Mouse (Mus musculus) CD4-positive, CD25-positive, alpha-beta regulatory T cell, adult 2 months (primary cell): ENCODE measurements around the gene 4930404N11Rik.

ENCODE experiments used
- DNase-seq: peaks from one replicate; pipeline ENCODE4 v3.0.0-alpha.2; 2012; ENCODE audit warnings: low read depth, low spot score

Gene 4930404N11Rik

DNA sequence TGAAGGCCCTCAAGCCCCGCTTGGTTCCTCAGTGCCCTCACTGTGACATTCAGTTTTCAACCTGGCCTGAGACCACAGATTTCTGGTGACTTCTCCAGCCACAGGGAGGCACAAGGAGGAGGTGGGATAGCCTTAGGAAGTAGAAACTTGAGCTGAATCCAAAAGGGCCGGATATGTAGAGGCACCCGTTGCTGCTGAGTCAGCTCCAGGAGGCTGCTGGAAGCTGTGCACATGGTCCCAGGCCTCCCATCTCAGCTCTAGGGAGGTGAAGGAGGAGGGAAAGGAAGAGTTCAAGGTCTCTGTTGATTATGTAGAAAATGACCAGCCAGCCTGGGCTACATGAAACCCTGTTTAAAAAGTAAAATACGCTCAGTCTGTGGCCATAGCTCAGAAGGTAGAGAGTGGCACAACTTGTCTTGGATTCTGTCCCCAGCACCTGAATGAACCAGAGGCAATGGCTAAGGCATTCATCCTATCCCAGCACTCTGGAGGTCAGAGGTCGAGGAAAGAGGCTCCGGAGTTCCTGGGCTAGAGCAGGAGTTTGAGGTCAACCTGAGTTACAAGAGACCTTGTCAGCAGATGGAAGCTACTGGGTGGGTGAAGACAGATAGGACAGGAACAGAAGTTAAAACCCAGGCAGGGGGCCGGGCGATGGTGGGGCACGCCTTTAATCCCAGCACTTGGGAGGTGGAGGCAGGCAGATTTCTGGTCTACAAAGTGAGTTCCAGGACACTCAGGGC, 10.7 kb downstream of the 4930404N11Rik start:
- no peak for DNase-seq

DNA sequence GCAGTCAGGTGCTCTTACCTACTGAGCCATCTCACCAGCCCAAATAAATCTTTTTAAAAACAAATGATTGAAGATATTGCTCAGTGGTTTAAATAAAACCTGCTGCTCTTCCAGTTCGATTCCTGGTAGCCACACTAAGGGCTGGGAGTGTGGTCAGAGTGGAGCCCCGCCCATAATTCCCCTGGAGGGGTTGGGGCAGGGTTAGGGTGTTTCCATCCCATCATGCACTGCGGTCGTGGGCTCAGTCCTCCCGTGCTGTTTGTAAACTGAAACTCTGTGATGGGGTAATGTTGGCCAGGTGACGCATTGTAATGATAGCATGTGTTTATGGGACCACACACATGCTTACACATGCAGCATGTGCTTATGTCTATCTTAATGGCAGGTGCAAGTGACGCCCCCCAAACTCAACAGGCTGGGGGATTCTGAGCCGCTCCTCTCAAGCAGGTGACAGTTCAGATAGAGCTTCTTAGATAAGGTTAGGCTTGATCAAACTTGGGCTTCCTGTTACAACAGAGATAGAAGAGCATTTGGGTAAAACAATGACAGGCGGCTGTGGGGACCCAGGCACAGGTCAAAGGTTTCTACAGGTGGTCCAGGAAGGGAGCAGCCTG, 13.8 kb downstream of the 4930404N11Rik start:
- peak; percentile 83 for DNase-seq

DNA sequence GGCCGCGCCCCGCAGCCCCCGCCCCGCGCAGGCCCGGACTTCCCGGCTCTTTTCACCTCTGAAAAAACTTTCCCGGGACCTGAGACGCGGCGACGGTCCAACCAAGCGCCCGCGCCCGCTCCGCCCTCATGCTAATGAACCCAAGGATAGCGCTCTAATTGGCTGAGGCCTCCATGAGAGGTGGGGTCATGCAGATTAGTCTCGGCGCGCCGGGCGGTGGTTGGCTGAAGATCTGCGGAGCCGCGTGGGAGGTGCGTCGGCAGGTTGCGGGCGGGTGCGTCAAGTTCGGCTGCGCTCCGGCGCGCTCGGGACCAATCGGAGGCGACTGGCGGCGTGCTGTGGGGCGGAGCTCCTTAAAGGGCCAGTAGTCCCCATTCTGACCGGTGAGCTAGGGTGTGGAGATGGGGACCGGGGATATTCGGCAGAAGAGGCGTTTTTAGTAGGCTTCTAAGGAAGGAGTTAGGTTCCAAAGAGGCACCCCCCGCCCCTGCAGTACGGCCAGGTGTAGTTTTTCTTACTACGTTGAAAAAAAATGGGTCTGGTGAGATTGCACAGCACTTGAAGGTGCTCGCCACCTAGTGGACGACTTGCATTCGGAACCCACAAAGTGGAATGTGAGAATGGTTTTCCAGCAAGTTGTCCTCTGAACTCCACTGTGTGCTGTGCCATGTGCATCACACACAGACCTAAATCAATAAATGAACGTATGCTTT, 15.1 kb downstream of the 4930404N11Rik start, which contains the start of gene Hmg20b:
TSS of gene Hmg20b (minus strand) at position 130 of the 713 bp plus-strand sequence.
- peak; percentile 100 for DNase-seq

DNA sequence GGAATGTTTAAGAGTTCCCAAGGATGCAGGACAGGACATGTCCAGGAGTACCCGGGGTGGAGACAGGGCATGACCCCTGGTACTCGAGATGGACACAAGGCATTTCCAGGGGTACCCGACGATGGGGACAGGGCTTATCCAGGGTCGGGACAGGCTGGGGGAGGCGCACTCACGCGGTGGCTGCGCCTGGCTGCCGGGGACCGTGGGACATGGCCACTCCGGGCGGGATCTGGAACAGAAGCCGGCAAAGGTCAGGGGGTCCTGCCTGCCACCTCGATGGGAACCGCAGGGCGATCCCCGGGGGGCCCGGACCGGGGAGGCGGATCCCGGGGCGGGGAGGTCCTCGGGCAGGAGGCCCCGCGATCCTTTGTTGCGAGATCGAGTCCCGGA, 15.7 kb downstream of the 4930404N11Rik start:
- DNase-seq: no peak

DNA sequence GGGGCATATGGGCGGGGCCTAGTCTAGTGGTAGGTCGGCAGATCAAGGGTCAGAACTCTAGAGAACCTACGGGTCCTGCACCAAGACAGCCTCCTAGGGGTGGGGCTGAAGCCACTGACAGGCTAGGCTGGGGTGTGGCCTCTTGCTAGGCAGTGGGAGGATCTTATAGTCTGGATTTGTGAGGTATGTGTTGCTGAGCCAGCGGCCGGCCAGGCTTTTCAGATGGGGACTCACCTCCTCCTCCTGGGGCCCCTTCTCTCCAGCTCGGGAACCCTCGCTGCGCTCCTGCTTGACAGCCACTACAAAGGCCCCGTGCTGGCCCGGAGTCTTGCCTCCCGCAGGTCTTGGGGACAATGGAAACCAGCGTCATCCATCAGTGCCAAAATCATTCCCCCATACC, 16.5 kb downstream of the 4930404N11Rik start:
- peak; percentile 53 for DNase-seq

GRCm38 (mm10) chr10:81346453-81347067, 19.1 kb downstream of the 4930404N11Rik start:
- peak; percentile 56 for DNase-seq

DNA sequence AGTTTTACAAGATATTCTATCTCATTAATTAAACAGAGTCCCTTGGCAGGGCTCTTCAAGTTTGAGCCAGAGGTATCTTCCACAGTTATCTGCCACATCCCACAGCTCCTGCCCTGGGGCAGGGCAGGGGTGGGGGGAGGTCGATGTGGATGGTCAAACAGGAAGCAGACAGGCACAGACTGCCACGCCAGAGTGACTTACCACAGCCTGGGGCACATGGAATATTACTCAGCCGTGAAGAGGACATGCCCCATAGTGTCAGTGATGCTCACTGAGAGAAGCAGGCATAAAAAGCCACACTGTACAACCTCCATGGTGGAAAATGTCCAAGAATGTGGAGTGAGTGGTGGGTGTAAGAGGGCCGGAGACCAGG, 20.5 kb downstream of the 4930404N11Rik start:
- no peak for DNase-seq

- peak; percentile 64 for DNase-seq
Observed at GRCm38 (mm10) chr10:81344421-81345161, 21.0 kb downstream of the 4930404N11Rik start.

DNA sequence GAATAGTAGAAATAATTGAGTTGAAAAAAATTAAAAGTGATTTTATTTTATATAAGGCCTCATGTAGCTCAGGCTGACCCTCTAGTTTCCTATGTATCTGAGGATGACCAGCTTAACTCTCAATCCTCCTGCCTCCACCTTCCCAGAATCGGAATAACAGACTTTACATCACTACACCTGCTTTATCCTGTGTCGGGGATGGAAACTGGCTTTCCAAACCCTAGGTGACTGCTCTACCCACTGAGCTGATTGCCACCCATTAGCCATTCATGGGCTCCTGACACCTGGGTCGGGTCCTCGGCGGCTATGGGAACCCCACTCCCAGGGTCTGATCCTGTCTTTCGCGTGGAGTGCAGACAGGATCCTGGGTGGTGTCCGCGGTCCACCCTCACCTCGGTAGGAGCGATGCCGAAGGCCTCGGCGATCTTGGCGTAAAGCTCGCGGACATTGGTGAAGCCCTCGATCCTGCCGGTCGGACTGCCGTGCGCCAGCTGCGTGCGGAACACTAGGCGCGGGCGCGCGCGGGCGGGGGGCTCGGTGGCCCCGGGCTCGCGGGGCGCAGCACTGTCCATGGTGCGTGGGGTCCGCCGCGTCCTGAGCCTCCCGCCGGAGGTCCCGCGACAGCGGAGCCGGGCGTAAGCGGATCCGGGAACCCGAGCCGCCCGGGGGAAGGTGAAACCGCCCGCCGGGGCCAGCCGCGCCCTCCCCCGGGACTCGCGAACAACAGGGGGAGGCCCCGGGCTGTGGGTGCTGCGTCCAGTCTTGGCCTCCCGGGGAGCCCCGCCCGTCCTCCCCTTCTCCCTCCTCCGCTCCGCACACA, 22.7 kb downstream of the 4930404N11Rik start, which contains the start of gene Gipc3:
TSS of gene Gipc3 (minus strand) at position 581 of the 820 bp plus-strand sequence.
- peak; percentile 36 for DNase-seq

GRCm38 (mm10) chr10:81341333-81341949, 24.2 kb downstream of the 4930404N11Rik start:
- peak; percentile 87 for DNase-seq

DNA sequence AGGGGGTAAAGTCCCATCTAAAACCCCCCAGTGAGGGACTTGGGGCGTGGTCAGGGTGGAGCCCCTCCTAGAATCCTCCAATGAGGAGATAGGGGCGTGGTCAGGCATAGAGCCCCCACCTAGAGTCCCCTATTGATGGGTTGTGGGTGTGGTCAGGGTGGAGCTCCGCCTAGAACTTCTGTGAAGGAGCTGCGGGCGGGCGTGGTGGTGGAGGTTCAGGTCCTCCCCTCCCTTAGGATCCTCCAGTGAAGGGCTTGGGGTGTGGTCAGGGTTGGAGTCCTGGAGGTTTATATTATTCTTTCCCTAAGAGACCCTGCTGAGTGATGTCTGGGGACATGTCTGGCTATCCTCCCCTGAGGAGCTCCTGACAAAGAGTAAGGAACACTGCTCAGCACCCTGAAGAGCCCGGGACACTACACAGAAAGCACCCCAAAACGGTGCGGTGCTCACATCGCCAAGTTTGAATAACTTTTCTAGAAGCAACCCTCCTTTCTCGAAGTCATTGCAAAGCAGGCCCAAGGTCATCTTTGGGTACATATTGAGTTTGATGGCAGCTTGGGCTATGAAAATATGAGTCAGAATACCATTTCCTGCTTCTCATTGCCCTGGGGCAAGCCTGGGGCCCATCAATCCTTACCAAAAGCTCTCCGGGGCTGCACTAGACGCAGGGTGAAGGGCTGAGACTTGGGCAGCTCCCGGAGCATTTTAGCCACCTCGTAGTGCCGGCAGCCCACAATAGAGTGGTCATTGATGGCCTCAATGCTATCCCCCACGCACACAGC, 24.9 kb downstream of the 4930404N11Rik start:
- no peak for DNase-seq

DNA sequence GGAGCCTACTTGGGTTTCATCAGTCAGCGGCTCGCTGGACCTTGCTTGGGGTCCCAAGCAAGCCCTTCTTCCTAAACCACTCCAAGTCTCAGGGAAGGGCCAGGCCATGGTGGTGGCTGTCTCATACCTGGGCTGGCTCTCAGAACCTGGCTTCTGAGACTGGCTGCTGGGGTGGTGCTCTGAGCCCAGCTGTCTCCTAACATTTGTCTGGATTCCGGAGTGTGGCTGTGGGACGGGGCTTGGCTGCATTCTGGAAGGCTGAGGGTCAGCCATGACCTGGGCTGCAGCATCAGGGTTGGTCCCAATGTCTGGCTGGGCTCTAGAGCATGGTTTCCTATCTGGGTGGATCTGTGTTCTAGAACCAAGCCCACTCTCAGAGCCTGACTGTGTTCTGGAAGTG, 29.1 kb downstream of the 4930404N11Rik start:
- no peak for DNase-seq

- DNase-seq: no peak
Observed at GRCm38 (mm10) chr10:81335393-81336340, 29.9 kb downstream of the 4930404N11Rik start.

DNA sequence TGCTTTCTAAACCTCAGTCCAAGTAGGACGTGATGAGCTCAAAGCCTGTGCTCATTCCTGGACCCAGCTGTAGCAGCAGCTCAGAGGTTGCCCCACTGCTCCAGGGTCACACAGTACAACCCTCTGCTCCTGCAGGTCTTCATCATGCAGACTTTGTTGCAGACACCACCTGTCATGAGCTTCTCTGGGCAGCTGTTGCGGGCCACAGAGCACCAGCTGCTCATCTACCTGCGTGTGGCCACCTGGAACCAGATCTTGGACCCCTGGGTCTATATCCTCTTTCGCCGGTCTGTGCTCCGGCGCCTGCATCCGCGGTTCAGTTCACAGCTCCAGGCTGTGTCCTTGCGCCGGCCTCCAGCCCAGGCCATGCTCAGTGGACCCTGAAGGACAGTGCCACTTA, 31.3 kb downstream of the 4930404N11Rik start:
- DNase-seq: no peak

DNA sequence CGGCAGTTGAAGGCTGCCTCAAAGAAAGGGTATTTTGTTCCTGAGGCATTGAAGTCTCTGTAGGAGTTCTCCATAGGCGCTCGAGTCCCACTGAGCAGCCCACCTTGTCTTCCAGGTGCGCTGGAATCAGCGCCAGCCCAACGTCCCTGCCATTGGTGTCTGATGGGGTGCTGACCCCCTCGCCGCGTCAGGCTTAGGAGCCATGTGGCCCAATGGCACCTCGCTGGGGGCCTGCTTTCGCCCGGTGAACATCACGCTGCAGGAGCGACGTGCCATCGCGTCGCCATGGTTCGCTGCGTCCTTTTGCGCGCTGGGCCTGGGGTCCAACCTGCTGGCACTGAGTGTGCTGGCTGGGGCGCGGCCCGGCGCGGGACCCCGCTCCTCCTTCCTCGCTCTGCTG, 33.3 kb downstream of the 4930404N11Rik start:
- DNase-seq: no peak

GRCm38 (mm10) chr10:81330007-81330406, 35.6 kb downstream of the 4930404N11Rik start:
- no peak for DNase-seq

DNA sequence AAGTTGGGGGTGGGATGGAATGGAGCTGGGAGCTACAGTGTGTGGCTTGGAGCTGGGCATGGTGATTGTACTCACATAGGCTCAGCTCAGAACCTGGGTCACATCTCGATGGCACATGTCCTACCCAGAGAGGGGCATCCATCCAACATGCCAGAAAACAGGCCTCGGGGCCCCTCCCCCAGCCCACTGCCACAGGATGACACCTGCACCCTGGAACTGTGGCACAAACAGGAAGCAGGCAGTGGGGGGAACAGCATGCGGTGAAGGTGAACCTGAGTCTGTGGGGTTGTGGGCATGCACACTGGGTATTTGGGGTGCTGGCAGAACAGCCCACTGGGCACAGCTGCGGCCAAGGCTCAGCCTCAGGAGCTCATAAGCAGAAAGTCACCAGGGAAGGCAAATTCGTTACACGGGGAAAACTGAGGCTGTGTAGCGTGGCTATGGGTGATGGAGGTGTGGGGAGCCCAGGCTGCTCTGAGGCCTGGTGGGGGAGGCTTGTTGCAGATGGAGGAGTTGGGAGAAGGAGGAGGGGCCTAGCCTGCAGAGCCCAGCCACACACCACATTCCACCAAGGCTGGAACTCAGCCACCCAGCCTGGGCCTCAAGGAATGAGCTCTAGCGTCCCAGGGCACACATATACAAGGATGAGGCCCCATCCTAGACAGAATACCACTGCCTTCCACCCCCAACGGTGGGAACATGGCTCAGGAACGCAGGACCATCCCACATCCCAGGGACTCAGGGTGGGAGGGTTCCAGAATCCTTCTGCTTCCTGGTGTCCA, 36.2 kb downstream of the 4930404N11Rik start:
- DNase-seq: peak; percentile 64
